Mouse (Mus musculus) ovary, postnatal 14 days (tissue): ENCODE data around the gene Zfhx3.

ENCODE experiments used
- DNase-seq: peaks from one replicate; pipeline ENCODE4 v3.0.0; 2022; ENCODE audit warnings: low spot score

Zfhx3 gene

GRCm38 (mm10) chr8:108361402-108361801 lies 419.0 kb downstream of the Zfhx3 start:
- DNase-seq: no peak

- DNase-seq: no peak
Measured at GRCm38 (mm10) chr8:108362421-108362820, 420.0 kb downstream of the Zfhx3 start.

DNA sequence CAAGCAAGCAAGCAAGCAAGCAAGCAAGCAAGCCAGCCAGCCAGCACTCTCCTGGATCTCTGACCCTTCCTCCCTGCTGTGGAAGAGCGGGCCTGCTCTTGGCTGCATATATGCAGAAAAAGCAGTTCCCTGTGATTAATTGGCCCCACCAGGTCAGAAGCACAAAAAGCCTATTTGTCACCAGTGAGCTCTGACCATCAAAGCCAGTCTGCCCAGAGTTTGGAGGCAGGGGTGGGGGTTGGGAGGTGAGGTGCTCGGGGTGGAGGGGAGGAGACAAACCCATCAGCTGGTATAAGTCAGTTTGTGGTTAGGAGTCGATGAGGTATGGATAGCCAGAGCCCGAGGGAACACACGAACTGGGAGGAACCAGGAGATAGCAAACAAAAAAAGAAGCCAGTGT lies 421.0 kb downstream of the Zfhx3 start:
- DNase-seq: no peak

- no peak for DNase-seq
Measured at GRCm38 (mm10) chr8:108363856-108364255, 421.4 kb downstream of the Zfhx3 start.

GRCm38 (mm10) chr8:108369081-108369480 lies 426.6 kb downstream of the Zfhx3 start:
- DNase-seq: no peak

GRCm38 (mm10) chr8:108370731-108371130 lies 428.3 kb downstream of the Zfhx3 start:
- DNase-seq: no peak

GRCm38 (mm10) chr8:108373046-108373445 lies 430.6 kb downstream of the Zfhx3 start:
- DNase-seq: no peak

- DNase-seq: no peak
Measured at GRCm38 (mm10) chr8:108378036-108378435, 435.6 kb downstream of the Zfhx3 start.

GRCm38 (mm10) chr8:108383121-108383520 lies 440.7 kb downstream of the Zfhx3 start:
- DNase-seq: no peak

DNA sequence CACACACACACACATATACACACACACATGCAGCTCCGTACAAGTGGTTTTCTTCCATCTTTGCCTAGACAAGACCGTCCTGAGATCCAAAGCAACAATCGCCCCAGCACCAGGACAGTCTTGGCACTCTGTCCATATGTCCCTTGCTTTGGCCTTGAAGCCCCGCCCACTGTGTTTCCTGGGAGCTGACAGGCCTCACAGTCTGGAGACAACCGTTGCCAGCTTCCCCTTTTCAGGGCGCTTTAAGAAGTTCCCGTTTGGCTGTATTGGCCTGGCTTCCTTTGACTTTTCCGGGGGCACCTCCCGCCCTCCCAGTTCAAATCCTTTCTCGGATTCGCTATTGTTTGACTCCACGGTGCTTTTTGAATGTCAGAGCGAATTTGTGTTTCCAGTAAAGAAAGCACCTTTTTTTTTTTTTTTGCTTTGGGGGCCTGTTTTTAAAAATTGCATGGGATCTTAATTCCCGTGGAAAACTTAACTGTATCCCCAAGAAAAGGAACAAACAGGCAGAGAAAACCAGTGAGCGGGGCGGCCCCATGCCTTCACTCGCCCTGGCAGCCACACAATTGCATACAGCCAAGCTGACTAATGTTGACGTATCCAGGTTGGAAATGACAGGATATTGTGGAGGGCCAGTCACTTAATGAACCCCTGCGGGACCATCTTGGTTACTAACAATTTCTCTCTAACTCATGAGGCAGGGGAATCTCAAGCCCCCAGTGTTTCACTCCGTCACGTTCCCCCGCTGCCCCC lies 444.9 kb downstream of the Zfhx3 start:
- DNase-seq: no peak

DNA sequence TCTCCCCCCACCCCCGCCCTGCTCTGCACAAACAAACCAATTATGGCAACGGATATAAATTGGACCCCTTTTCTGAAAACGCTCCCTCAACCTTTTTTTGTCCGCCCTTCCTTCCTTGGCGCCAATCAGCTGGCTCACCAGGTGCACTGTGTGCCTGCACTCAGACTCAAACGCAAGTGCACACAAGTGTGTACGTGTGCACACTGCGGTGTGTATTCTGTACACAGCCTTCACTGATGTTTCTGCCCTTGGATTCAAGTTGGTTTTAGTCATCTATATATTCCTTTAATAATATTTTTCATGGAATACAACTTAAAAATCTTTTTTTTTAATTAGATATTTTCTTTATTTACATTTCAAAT lies 445.4 kb downstream of the Zfhx3 start:
- DNase-seq: no peak

DNA sequence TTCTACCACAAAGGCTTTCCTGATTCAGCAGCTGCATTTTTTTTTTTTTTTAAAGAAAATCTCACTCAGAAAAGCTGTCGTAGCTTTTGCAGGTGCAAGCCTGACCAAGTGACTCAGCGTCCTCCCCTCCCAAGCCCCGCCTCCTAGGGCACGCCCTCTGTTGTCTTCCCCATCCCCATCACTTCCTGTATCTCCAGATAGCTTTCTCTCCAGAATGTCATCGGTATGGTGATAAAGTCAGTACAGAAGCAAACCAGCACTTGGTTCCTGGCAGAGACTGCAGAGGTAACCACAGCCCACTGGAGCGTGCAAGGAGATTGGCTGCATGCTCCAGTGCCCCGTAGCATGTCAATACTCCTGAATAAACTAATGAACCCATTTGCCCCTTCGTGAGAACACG lies 450.5 kb downstream of the Zfhx3 start:
- no peak for DNase-seq

DNA sequence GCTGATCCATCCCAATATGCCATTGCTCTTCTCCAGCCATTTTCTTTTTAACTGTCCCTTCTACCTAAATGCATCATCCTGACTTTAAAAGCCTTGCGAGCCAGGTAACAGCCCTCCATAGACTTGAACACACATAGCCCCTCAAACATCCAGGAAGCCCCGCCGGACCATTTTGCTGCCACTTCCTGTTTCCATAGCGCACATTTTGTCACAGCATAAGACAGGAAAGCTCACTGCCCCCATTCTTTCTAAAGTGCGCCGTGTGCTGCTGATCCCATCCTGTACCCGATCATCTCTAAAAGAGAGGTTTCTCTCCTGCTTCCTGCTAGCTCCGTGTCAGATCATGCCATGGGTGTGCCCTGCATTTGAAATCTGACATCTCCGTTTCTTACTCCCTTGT lies 459.7 kb downstream of the Zfhx3 start:
- DNase-seq: no peak

- no peak for DNase-seq
Measured at GRCm38 (mm10) chr8:108406716-108407494, 464.5 kb downstream of the Zfhx3 start.

DNA sequence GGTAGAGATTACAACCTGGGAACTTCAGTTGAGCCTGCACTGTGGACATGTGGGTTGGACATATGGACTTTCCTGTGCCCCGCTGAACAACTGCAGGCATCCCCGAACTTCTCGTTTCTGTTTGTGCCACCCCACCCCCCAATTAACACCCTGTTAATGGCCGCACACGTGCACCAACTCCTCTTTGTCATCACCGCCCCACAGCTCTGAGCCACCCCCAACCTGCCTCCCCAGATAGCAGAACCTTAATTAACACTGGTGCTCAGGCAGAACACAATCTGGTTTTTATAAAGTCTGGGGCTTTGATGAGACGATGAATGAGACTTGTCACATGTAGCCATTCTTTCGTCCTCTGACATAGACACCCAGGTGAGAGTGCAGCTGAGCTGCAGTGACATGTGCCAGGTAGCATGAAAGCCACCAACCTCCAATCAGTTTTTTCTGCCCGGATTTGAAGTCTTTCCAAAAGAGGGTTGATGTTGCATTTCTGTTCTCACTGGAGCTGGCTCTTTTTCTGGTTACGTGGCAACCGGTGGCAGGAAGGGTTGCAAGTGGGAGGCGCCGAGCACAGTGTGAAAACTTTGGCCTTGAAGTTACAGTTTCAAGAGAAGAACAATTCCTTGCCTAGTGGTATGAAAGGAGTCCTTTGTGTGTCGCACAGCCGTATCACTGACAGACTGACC lies 476.9 kb downstream of the Zfhx3 start:
- no peak for DNase-seq

DNA sequence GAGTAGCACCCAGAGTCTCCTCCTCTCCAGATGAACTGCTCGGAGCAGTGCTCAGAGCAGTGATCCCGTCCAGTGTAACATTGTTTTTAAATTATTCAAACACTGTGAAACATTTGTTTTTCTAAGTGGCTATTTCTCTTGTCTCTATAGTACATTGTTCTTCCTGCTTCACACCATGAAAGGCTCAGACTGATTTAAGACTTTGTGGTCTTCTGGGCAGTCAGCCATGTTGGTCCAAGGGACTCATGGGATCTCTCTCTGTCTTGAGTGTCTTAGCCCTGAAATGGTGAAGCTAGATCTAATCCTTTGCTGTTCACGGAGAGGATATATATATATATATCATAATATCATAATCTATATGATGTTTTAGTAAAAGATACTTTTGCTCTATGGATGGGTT lies 480.1 kb downstream of the Zfhx3 start:
- DNase-seq: no peak

GRCm38 (mm10) chr8:108424337-108424736 lies 481.9 kb downstream of the Zfhx3 start:
- DNase-seq: no peak

DNA sequence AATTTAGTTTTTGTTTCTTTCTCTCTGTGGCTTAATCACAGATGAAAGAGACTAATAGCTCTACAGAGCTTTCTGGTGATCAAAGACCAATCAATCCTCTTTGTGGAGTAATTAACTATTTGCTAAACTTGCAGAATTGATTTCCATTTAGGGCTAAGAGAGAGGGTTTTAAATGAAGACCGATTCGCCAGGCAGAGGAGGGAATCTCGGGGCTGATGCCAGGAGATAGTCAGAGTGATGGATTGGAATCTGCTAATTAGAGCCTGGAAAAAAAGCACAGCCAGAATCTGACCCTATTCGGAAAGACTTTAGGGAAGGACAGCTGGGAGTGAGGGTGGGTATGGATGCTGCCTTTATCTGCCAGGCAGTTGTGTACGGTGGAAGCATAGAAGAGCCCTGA lies 490.9 kb downstream of the Zfhx3 start:
- DNase-seq: no peak

- DNase-seq: no peak
Measured at GRCm38 (mm10) chr8:108434510-108434909, 492.1 kb downstream of the Zfhx3 start.

GRCm38 (mm10) chr8:108436336-108436735 lies 493.9 kb downstream of the Zfhx3 start:
- DNase-seq: no peak

- no peak for DNase-seq
Measured at GRCm38 (mm10) chr8:108437316-108437830, 494.9 kb downstream of the Zfhx3 start.

- no peak for DNase-seq
Measured at GRCm38 (mm10) chr8:108440476-108440875, 498.0 kb downstream of the Zfhx3 start.

- DNase-seq: no peak
Measured at GRCm38 (mm10) chr8:108450847-108451246, 508.4 kb downstream of the Zfhx3 start.
